Mouse (Mus musculus) testis, postnatal 10 days (tissue): ENCODE data around the gene Cyp4v3.
A peak's percentile ranks its signal among the peaks of the same experiment; 100 is the strongest.

ENCODE experiments used
- DNase-seq: peaks from one replicate; pipeline ENCODE4 v3.0.0; 2021; ENCODE audit warnings: low spot score

Gene Cyp4v3

DNA sequence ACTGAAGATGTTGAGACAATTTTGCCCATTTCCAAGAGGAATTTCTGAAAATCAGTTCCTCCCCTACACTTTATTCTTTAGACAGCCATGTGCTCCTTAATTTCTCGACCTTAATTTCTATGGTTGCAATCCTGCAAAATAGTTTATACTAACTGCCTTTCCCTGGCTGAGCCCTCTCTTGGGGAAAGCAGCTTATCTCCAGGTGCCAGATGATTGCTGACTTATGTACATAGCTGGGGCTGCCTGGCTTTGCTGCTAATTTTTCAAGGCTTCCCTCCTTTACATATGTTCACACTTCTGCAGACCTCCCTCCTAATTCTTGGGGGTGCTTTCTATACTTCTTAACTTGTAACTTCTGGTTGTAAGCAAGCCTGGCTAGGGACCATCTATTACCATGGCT lies 12.1 kb downstream of the Cyp4v3 start:
- no peak for DNase-seq

DNA sequence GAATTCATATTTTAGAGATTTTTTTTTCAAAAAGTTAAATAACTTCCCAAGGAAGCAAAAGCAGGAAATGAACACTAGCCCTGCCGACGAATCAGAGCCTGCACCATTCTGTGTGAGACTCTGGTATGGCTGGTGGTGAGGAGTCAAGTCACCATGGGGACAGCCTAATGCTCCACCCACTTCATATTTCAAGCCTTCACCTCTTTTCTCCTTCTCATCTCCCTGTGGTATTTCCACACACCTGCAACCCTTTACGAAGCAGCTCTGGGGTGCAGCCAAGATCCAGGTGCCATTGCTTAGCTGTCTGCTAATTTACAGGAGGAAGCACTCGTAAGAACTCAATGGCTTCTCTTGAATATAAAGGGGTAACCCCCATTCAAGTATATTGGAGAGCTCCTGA lies 22.0 kb downstream of the Cyp4v3 start:
- no peak for DNase-seq

DNA sequence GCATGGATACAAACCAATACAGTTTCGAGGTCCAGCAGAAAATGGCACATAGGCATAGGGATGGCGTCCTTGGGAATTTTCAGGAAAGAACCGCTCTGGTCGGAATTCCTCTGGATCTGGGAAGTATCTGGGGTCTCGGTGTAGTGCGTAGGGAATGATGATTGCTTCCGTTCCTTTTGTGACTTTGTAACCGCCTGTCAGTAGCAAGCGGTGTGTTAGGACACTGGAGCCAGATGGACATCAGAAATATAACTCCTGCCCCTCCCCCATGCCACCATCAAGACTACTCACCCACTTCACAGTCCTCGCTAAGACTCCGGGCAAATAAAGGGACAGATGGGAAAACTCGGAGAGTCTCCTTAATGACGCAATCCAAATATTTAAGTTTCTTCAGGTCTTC lies 24.6 kb downstream of the Cyp4v3 start, which contains the start of gene Gm45753:
Gm45753 (minus strand) TSS at position 101 of the 400 bp plus-strand sequence.
- no peak for DNase-seq

DNA sequence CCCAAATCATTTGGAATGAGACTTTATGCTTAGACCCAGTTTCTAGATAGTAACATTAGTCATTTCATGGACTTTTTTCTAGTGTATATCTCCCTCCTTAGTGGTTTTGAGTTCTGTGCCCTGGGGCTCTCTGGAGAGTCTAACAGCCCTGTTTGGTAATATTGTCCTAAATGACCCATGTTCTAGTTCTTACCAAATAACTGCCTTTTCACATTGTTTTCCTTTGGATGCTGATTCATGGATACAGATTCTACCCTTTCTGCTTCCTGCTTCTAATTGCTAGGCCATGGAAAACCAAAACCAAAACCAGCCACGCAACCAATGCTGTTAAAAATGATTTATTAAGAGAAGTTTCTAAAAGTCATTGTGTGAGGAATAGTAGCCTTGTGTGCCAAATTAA lies 27.5 kb downstream of the Cyp4v3 start:
- no peak for DNase-seq

DNA sequence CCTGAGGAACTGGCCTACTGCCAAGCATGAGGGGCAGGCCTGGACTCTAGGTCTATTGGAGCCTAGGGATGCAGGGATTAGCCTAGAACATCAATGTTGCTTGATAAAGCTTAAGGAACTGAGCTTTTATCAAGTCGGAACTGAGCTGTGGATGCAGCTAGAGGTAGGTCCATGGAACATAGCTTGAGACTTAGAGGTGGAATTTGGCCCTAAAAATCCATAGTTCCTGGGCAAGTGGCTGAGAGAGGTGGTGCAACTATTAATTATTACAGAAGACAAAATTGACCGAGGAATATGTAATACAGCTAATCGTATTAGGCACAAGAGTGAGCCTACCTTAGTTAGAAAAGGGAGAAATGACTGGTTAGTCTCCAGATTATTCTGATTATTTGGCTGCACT lies 28.7 kb downstream of the Cyp4v3 start:
- no peak for DNase-seq

DNA sequence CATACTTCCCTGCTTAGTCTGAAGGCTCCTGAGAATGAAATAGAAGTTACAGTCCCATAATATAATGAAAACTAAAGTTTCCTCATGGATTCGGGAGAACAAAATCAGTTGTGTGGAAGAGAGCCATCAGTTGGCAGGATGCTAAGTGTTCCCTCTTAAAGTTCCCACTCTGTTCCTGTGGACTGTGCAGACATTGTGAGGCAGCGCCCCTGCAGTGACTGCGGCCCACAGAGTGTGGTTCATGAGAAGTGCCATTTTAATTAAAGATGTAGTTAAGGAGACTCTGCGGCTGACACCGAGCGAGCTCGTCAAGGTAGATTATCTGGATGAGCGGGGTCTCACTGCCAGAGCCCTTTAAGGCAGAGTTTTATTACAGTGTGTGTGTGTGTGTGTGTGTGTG lies 30.6 kb downstream of the Cyp4v3 start:
- no peak for DNase-seq

DNA sequence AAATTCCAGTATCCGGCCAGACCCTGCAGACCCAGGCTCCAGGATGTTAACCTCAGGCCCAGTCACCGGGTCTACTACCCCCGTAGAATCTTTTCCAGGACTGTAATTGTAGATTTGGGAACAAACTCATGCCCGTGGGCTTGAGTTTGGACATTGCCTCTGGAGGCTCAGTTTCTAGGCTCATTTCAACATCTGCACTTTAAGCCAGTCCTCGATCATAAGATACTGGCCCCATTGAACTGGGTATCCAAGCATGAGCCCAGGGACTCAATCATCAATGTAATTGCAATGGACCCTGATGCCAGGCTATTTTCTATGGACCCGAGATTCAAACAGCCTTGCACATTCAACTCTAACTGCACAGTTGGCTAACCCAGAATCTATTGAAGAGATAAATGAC lies 37.7 kb downstream of the Cyp4v3 start:
- DNase-seq = no peak

DNA sequence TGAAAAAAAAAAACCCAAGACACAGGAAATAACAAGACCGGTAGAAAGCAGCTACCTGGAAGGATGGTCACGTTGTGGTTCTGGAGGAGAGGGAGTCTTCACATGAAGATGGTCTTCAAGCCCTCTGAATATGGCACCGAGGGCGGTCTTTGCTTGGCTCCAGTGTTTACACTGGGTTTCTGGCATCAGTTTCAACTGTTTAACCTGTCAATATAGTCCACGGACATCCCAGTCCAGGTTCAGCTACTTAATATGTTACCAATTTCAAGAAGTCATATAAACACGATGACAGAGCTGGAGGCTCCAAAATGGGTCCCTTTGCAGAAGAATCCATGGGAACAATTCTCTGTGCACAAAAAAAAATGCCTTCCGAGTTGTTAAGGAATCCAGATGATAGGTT lies 38.3 kb downstream of the Cyp4v3 start, which contains the start of gene Klkb1:
Klkb1 (minus strand) TSS at position 173 of the 400 bp plus-strand sequence.
- no peak for DNase-seq

DNA sequence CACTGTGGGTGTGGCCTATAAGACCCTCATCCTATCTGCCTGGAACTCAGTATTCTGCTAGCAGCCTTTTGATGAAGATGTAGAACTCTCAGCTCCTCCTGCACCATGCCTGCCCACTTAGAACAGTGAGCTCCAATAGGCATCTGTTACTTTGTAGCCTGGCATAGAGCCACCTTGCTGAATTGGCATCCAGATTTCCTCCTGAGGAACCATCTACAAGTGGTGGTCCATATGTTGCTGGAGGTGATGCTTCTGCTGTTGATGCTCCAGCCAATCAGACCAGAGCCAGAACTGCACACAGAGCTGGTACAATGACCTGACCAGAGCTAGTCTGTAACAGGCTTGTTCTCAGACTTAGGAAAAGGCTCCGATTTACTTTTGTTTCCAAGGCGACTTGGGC lies 41.2 kb downstream of the Cyp4v3 start:
- DNase-seq = no peak

DNA sequence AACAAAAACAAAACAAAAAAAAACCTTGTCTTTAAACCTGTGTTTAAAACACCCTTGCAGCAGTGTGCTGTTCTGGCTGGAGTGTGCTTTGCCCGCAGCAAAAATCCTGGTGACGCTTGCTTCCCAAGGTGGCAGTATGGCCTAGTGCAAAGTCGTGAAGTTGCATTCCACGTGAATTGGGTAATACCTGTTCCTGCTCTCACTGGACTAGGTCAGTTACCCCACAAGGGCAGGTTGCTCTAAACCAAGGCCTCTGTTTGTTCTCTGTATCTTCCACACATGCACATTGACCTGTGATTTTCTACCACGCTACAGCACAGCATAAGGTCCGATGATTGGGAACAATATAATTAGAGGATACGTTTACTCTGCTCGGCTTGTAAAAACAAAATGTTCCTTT lies 51.4 kb downstream of the Cyp4v3 start:
- no peak for DNase-seq

DNA sequence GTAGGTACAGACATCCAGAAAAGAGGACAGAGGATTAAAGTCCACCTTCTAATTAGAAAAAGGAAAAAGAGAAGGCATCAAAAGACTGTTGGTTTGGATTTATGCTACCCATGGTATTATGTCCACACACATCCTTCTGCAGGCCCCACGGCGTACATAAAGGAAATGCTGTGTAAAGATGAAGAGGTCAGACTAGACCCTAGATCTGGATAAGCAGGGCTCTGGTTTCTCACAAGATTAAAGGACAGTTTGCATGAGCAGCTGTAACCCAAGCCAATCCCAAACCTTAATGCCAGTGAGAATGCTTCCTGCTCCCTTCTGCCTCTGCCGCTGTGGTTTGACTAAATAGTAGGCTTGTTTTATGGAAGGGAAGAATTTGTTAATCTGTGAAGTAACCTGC lies 55.6 kb downstream of the Cyp4v3 start:
- DNase-seq = no peak

DNA sequence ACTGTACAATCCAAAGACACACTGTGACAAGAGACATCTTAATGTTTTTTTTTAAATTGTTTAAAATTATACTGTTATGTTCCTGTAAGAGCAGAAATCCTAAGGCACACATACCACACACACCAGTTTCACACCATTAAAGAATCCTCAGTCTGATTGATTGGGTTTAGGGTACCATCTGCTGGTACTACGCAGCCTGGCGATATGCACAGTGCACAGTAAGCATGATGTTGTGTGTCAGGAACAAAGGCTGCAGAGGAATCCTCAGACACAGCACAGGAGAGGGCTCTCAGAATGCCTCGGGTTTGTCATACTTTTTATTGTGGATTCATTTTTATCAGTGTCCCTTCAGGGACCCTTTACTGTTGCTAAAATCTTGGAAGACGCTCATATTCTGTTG lies 58.7 kb downstream of the Cyp4v3 start:
- no peak for DNase-seq

DNA sequence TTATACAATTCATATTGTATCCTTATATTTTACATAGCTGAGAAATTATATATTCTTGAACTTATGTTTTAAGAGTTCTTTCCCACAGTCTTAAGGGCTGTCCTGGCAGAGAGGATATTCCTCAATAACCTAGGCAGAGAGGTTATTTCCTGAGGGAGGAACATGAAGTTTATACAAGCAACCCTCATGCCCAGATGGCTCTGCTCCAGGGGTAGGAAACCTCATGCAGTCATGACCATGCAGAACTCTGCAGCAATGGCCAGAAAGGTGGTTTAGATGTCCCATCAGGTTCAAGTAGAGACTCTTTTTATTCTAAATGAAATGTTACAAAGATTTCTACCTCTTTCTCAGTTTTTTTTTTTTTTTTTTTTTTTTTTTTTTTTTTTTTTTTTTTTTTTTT lies 64.0 kb downstream of the Cyp4v3 start:
- no peak for DNase-seq

DNA sequence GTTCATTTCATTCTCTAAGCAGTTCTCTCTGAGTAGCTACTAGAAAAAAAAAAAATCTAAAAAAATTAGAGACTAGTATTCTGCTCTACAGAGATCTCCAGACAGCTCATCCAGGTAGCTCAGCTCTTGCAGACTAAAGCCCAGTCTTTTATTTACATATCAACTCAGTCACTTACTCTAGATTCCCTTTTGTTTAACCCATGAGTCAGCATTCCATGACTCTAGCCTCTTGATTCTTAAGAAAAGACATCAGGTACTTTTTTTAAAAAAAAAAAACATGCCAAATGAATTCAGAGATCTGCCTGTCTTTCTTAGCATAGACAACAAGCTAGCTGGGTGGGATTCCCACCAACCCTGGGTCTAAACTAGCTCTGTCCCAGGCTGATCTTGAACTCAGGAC lies 64.5 kb downstream of the Cyp4v3 start:
- no peak for DNase-seq

DNA sequence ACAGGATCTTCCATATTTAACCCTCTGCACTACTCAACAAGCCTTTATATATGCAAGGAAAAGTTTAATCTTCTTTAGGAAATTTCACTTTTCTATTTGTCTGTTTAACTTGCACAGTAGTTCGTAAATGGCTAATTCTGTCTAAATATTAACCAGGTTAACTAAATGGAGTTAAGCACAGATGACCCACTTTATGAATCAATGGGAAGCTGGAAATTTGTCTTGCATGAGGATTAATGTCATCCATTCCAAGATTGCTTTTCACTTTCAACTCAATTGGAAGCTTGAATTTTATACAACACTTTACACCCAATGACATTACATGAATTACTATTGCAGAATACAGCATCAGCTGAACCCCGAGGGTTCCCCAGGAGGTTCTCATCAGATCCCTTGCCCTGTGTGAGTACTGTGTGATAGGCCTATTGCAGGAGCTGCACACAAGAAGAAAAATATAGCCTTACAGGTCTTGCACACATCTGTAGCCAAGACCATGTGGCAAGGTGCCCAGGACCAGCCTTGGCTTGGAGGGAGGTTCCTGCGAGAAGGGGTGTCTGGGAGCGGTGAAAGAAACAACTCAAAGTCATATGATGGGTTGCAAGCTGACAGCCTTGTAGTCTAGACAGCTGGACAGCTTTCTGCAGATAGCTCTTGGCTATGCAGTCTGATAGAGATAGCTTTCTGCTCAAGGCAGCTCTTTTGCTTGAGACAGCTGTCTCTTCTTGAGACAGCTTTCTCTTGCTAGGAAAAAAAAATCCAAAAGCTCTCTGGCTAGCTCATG lies 65.2 kb downstream of the Cyp4v3 start:
- DNase-seq = peak; percentile 49

DNA sequence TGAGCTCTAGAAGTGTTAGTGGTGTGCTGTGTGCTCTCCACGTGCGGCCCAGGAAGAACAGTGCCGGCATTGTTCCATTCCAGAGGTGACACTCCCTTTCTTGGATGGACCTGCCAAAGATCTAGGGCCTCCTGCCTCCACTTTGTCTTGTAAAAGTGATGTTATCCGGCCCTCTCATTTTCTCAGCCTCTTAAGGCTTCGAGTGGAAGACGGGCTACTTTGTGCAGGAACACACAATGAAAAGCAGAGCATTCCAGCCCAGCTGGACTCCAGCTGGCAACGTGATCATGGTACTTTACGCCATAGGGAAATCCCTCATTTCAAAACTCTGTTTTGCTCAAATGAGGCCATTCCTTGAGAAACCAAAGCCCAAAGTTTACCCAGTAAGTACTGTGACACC lies 66.0 kb downstream of the Cyp4v3 start:
- no peak for DNase-seq

DNA sequence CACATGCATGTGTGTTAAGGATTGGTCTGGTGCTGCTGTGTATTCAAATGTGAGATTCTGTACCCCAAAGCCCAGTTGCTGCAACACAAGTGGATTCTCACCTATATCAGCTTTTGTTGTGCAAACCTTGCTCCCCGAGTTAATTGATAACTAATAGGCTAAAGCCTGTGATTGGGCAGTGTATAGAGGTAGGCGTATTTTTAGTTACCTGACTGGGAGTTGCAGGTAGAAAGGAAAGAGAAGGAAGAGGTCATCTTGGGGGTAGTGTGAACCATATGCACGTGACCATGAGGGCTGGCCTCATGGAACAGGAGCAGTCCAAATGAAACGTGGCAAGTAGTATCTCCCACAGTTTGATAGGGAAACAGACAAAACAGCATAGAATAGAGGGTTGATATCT lies 68.1 kb downstream of the Cyp4v3 start:
- no peak for DNase-seq

DNA sequence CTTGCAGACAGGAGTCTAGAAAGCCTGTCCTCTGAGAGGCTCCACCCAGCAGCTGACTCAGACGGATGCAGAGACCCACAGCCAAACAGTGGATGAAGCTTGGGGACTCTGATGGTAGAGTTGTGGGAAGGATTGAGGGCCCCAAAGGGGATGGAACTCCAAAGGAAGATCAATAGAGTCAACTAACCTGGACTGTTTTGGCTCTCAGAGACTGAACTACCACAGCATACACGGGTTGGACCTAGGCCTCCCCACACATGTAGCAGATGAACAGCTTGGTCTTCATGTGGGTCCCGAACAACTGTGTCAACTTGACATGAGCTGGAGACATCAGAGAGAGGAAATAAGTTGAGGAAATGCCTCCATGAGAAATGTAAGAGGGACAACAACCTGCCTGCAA lies 70.2 kb downstream of the Cyp4v3 start:
- no peak for DNase-seq

DNA sequence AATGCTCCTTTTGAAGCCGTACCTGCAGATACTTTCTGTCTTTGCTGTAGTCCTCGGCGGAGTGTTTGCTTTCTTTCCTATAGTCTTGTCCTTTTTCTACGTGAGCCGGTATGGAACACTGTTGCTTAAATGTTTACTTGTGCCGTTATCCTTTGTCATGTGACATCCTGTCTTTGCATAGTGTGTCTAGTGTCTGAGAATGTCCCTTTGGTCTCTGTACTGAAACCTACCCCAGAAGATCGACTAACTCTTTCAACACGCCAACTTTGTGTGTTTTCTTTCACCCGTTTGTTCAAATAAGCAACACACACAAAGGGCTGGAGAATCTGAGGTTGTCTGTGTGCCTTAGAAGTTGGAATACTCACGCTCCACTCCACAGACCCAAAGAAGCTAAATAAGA lies 71.1 kb downstream of the Cyp4v3 start, which contains the start of gene F11:
F11 (minus strand) TSS at position 112 of the 400 bp plus-strand sequence.
- DNase-seq = no peak

DNA sequence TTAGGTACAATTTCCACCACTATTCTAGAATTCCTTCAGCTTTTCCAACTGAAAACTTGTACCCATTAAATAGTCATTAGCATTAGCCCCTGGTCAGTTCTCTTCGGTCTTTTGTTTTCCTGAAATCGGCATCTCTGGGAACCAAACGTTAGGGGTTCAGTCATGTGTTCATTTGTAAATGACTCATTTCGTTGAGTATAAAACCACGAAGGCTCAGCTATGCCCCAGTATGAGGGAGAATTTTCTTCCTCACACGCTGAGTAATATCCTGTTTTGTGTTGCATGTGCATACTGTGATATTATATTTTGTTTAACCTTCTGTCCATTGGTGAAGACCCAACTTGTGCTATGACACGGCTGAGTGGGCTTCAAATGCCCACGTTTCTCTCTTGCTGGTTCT lies 74.6 kb downstream of the Cyp4v3 start:
- DNase-seq = no peak

DNA sequence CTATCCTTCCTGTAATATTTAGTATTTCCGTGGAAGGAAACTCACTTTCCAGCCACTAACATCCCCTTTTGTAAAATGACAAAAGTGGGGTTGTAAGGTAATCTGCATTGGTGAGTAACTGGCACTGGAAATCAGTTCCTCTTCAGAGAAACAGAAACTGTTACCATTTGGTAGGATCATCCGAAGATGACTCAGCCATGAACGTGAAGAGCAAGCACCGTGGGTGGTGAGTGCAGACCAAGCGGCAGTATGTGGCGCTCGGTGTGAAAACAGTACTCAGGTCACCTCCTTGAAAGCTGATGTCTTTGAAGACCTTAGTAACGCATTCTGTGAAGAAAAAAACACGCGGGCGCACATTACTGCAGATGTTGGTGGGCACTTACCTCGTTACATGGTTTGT lies 78.0 kb downstream of the Cyp4v3 start:
- DNase-seq = no peak
